Mouse (Mus musculus): ENCODE data around the gene Gm8926. TPM values are rescaled to one million over a fixed set of nuclear protein-coding genes. Genes with fewer than 3 reads are reported as not detected.
"Not testable (repeated sequence)": the region's sequence is repeated elsewhere in the genome, so short reads cannot be mapped to it uniquely, and the experiment has no call there.

Gene Gm8926
- not detected in 2 replicates for polyA plus RNA-seq (2015; fragmentation: Nextera tagmentation; extraction: Ambion mirVana)

DNA sequence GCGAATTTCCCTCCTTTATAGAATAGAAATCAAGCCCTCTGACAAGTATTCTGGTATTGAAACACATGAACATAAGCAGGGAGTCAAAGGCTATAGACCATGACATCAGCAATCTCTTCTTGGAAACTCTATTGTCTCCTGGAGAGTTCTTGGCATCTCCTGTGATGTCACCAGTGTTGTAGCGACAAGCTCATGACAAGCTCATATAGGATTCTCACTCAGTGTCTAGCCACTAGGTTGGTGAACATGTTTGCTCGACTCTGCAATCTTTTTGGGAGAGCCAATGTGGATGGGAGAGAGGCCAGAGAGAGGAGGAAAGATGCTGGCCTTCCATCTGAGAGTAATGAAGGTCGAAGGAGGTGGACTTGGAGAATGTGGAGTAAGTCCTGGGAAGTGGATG lies at the start of gene Gm8926:
Gene Gm8926 (plus strand): TSS at position 301 of the 400 bp plus-strand sequence.
- H3K27ac ChIP-seq (ENCODE audit: low read length); H3K4me2 ChIP-seq (ENCODE audit: low read depth, low read length); H3K9ac ChIP-seq (ENCODE audit: low read depth, low read length); H3K27me3 ChIP-seq (replicated peaks; ENCODE audit: control insufficient read depth, insufficient read depth, low read length); H3K36me3 ChIP-seq (ENCODE audit: control insufficient read depth, insufficient read depth, low read length); H3K4me1 ChIP-seq (ENCODE audit: control insufficient read depth, insufficient read depth, low read length); ATAC-seq; H3K4me3 ChIP-seq (ENCODE audit: low read length); H3K9me3 ChIP-seq (ENCODE audit: control insufficient read depth, low read length): not testable (repeated sequence)
- 63% methylated on average over 1 of the region's 4 CpGs for WGBS

Other genes starting within 250 kb of the Gm8926 start
- not detected in 2 replicates for gene Gm6460, start 175.6 kb upstream of the Gm8926 start, polyA plus RNA-seq (2015; fragmentation: Nextera tagmentation; extraction: Ambion mirVana)
- gene Gm8922, start 88.6 kb upstream of the Gm8926 start, polyA plus RNA-seq (2015; fragmentation: Nextera tagmentation; extraction: Ambion mirVana): not detected in 2 replicates
- not detected in 2 replicates for gene Gm6465, start 75.0 kb downstream of the Gm8926 start, polyA plus RNA-seq (2015; fragmentation: Nextera tagmentation; extraction: Ambion mirVana)
- not detected in 2 replicates for gene 4933402N22Rik, start 147.5 kb downstream of the Gm8926 start, polyA plus RNA-seq (2015; fragmentation: Nextera tagmentation; extraction: Ambion mirVana)